Mouse (Mus musculus): ENCODE results near the gene Srrt. TPM values are rescaled to one million over a fixed set of nuclear protein-coding genes. Genes with fewer than 3 reads are reported as not detected.

Srrt gene
- total and polyA plus RNA-seq, 3 experiments = 60.5 to 66.4 (median 63.9) TPM

DNA sequence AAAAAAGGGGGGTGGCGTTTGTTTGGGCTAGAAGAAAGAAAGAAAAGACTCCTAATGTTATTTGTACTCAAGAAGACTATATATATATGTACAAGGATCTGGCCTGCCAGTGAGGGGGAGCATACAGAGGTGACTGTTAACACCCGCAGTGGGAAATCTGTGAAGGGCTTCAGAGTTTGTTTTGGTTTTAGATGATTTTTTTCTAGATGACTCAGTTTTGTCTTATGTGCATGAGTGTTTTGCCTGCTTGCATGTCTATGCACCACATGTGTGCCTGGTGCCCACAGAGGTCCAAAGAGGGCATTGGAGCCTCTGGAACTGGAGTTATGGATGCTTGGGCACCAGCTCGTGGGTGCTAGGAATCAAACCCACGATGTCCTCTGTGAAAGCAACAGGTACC is 39.5 kb upstream of the Srrt start:
- H3K27me3 ChIP-seq (ENCODE audit: control insufficient read depth, insufficient read depth, low read length) = no peaks in the 10 kb centered on the region
- H3K4me1 ChIP-seq (ENCODE audit: control insufficient read depth, insufficient read depth, low read length) = peaks cover 5% of the 10 kb centered on the region
- no peak overlapping the region for H3K9ac ChIP-seq (ENCODE audit: low read depth, low read length)
- intact Hi-C loops (cut with DNase I) = loop anchor here (10.0 kb wide), 1 partner anchor 382 kb away; the partner anchor contains the start of gene Cldn15
- TF ChIP-seq POLR2A (IDR thresholded peaks at IDR 0.05; ENCODE audit: insufficient read depth, low read depth, low read length) = no peak
- no peak for TF ChIP-seq EP300 (IDR thresholded peaks at IDR 0.05; ENCODE audit: insufficient read depth, low read depth, low read length)
- no peak for TF ChIP-seq CTCF (IDR thresholded peaks at IDR 0.05)
- no peak overlapping the region for H3K4me3 ChIP-seq
- no peak for DNase-seq
- no peaks in the 10 kb centered on the region for H3K36me3 ChIP-seq (ENCODE audit: control insufficient read depth, insufficient read depth, low read length)
- H3K27ac ChIP-seq = no peak overlapping the region
- no peaks in the 10 kb centered on the region; the same call in 1 of the 2 replicates for H3K79me2 ChIP-seq (replicated peaks; ENCODE audit: control insufficient read depth, insufficient read depth, low read length)
- WGBS = 84% methylated on average over 4 of the region's 4 CpGs

DNA sequence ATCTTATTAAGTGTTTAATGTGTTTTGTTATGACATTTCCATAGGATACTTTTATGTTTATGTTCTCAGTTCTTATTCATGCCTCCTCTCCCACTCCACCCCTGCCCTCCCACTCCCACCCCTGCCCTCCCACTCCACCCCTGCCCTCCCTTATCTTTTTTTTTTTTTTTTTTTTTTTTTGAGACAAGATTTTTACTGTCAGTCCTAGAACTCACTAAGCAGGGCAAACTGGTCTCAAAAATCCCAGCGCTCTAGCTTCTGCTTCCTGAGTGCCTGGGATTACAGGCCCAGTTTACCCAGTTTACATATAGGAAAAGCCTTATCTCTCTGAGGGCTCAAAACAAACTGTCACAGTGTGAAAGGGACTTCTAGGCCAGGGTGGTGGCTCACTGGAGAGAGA is 38.9 kb upstream of the Srrt start:
- DNase-seq = no peak
- H3K36me3 ChIP-seq (ENCODE audit: control insufficient read depth, insufficient read depth, low read length) = no peaks in the 10 kb centered on the region
- 94% methylated on average over 1 of the region's 1 CpGs for WGBS
- TF ChIP-seq POLR2A (IDR thresholded peaks at IDR 0.05; ENCODE audit: insufficient read depth, low read depth, low read length) = no peak
- TF ChIP-seq EP300 (IDR thresholded peaks at IDR 0.05; ENCODE audit: insufficient read depth, low read depth, low read length) = no peak
- TF ChIP-seq CTCF (IDR thresholded peaks at IDR 0.05) = no peak
- H3K27ac ChIP-seq = no peak overlapping the region; the same call in 1 of the 2 replicates
- H3K27me3 ChIP-seq (ENCODE audit: control insufficient read depth, insufficient read depth, low read length) = no peaks in the 10 kb centered on the region
- H3K4me1 ChIP-seq (ENCODE audit: control insufficient read depth, insufficient read depth, low read length) = peaks cover 5% of the 10 kb centered on the region
- H3K79me2 ChIP-seq (replicated peaks; ENCODE audit: control insufficient read depth, insufficient read depth, low read length) = no peaks in the 10 kb centered on the region; the same call in 1 of the 2 replicates
- H3K4me3 ChIP-seq = no peak overlapping the region
- H3K9ac ChIP-seq (ENCODE audit: low read depth, low read length) = no peak overlapping the region
- intact Hi-C loops (cut with DNase I) = loop anchor here (10.0 kb wide), 1 partner anchor 382 kb away; the partner anchor contains the start of gene Cldn15

DNA sequence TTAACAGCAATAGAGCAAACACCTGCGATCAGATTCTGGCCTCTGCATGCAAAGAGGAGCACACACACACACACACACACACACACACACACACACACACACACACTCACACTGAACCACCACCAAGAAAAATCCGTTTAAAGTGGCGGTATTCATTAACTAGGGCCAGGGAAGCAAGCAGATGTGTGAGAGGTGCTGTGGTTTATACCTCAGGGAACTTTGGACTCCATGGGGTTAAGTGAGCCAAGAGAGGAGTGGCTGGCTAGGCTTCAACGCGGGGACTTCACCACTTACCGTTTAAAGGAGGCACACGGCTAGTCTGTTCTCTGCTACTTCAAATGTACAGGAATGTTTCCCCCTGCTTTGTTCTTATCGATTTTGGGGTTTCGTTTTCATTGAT is 38.3 kb upstream of the Srrt start:
- WGBS = 17% methylated on average over 9 of the region's 9 CpGs
- DNase-seq = no peak
- Histone ChIP-seq H3K4me3 (no peak overlapping the region), H3K4me1 (ENCODE audit: control insufficient read depth, insufficient read depth, low read length) (peaks cover 5% of the 10 kb centered on the region), H3K27me3 (ENCODE audit: control insufficient read depth, insufficient read depth, low read length) (no peaks in the 10 kb centered on the region), H3K36me3 (ENCODE audit: control insufficient read depth, insufficient read depth, low read length) (no peaks in the 10 kb centered on the region), H3K79me2 (replicated peaks; ENCODE audit: control insufficient read depth, insufficient read depth, low read length) (no peaks in the 10 kb centered on the region; the same call in 1 of the 2 replicates), H3K9ac (ENCODE audit: low read depth, low read length) (no peak overlapping the region), H3K27ac (no peak overlapping the region; the same call in 1 of the 2 replicates)
- intact Hi-C loops (cut with DNase I) = loop anchor here (10.0 kb wide), 1 partner anchor 381 kb away; the partner anchor contains the start of gene Cldn15
- no peak for TF ChIP-seq CTCF (IDR thresholded peaks at IDR 0.05)
- no peak for TF ChIP-seq POLR2A (IDR thresholded peaks at IDR 0.05; ENCODE audit: insufficient read depth, low read depth, low read length)

DNA sequence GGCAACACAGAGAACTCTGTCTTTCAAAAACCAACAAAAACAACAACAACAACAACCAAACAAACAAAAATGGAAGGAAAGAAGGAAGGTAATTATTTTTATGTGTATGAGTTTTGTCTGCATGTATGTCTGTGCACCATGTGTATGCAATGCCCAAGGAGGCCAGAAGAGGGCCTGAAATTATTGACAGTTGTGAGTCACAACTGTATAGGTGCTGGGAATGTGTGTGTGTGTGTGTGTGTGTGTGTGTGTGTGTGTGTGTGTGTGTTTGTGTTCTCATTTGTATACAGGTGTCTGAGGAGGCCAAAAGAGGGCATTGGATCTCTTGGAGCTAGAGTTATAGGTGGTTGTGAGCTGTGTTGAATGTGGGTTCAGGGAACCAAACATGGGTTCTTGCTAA is 36.4 kb upstream of the Srrt start:
- intact Hi-C loops (cut with DNase I) = loop anchor here (10.0 kb wide), 1 partner anchor 379 kb away; the partner anchor contains the start of gene Cldn15
- DNase-seq = no peak
- H3K4me3 ChIP-seq = no peak overlapping the region
- no peaks in the 10 kb centered on the region for H3K36me3 ChIP-seq (ENCODE audit: control insufficient read depth, insufficient read depth, low read length)
- H3K4me1 ChIP-seq (ENCODE audit: control insufficient read depth, insufficient read depth, low read length) = peaks cover 11% of the 10 kb centered on the region
- H3K79me2 ChIP-seq (replicated peaks; ENCODE audit: control insufficient read depth, insufficient read depth, low read length) = no peaks in the 10 kb centered on the region
- no peak overlapping the region for H3K9ac ChIP-seq (ENCODE audit: low read depth, low read length)
- no peak overlapping the region for H3K27ac ChIP-seq
- no peaks in the 10 kb centered on the region for H3K27me3 ChIP-seq (ENCODE audit: control insufficient read depth, insufficient read depth, low read length)
- TF ChIP-seq CTCF (IDR thresholded peaks at IDR 0.05) = peak; percentile 23; the same call in 1 of the 2 replicates
- no peak for TF ChIP-seq EP300 (IDR thresholded peaks at IDR 0.05; ENCODE audit: insufficient read depth, low read depth, low read length)

DNA sequence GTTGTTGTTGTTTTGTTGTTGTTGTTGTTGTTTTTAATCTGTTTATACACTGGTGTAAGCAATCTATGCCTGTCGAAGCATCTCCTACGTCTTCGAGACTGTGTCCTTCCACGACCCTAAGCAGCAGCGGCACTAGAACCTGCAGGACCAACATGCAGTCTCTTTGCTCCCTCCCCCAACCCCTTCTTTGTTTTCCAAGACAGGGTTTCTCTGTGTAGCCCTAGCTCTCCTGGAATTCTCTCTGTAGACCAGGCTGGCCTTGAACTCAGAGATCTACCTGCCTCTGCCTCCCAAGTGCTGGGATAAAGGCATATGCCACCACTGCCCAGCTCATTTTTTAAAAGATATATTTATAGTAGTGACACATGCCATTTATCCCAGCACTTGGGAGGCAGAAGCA is 35.9 kb upstream of the Srrt start:
- no peak overlapping the region for H3K9ac ChIP-seq (ENCODE audit: low read depth, low read length)
- H3K27me3 ChIP-seq (ENCODE audit: control insufficient read depth, insufficient read depth, low read length) = no peaks in the 10 kb centered on the region
- H3K79me2 ChIP-seq (replicated peaks; ENCODE audit: control insufficient read depth, insufficient read depth, low read length) = no peaks in the 10 kb centered on the region
- no peak overlapping the region for H3K27ac ChIP-seq
- no peak for TF ChIP-seq POLR2A (IDR thresholded peaks at IDR 0.05; ENCODE audit: insufficient read depth, low read depth, low read length)
- no peak for TF ChIP-seq EP300 (IDR thresholded peaks at IDR 0.05; ENCODE audit: insufficient read depth, low read depth, low read length)
- TF ChIP-seq CTCF (IDR thresholded peaks at IDR 0.05) = no peak
- peaks cover 11% of the 10 kb centered on the region for H3K4me1 ChIP-seq (ENCODE audit: control insufficient read depth, insufficient read depth, low read length)
- 97% methylated on average over 5 of the region's 5 CpGs for WGBS
- intact Hi-C loops (cut with DNase I) = loop anchor here (10.0 kb wide), 1 partner anchor 379 kb away; the partner anchor contains the start of gene Cldn15
- no peak for DNase-seq
- no peak overlapping the region for H3K4me3 ChIP-seq
- no peaks in the 10 kb centered on the region for H3K36me3 ChIP-seq (ENCODE audit: control insufficient read depth, insufficient read depth, low read length)

DNA sequence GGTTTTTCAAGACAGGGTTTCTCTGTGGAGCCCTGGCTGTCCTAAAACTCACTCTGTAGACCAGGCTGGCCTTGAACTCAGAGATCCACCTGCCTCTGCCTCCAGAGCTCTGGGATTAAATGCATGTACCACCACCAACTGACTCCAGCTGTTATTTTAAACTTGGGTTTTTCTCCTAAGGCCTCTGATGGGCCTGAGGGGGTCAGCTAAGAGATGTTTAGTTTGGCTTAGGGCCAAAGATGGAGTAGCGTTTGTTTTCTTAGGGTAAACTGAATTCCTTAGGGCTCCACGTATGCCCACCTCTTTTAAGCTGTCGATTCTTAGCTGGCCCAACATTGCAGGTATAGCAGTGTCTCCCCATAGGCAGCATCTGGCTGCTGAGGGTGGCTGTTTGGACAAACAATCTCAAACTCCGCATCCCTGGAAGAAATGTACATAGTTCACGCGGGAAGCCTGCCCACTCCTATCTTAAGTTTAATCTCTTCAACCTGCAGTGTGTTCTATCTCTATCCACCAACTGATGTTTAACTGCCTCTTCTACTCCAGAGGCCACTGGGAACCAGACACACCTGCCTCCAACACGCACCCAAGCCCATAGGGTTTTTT is 35.0 kb upstream of the Srrt start:
- TF ChIP-seq CTCF (IDR thresholded peaks at IDR 0.05) (no peak), POLR2A (IDR thresholded peaks at IDR 0.05; ENCODE audit: insufficient read depth, low read depth, low read length) (no peak), EP300 (IDR thresholded peaks at IDR 0.05; ENCODE audit: insufficient read depth, low read depth, low read length) (no peak)
- DNase-seq = no peak
- no peak overlapping the region for H3K27ac ChIP-seq
- no peaks in the 10 kb centered on the region for H3K79me2 ChIP-seq (replicated peaks; ENCODE audit: control insufficient read depth, insufficient read depth, low read length)
- H3K9ac ChIP-seq (ENCODE audit: low read depth, low read length) = no peak overlapping the region
- H3K27me3 ChIP-seq (ENCODE audit: control insufficient read depth, insufficient read depth, low read length) = no peaks in the 10 kb centered on the region
- H3K4me3 ChIP-seq = no peak overlapping the region
- WGBS = 56% methylated on average over 7 of the region's 7 CpGs
- H3K36me3 ChIP-seq (ENCODE audit: control insufficient read depth, insufficient read depth, low read length) = no peaks in the 10 kb centered on the region
- peaks cover 12% of the 10 kb centered on the region for H3K4me1 ChIP-seq (ENCODE audit: control insufficient read depth, insufficient read depth, low read length)
- intact Hi-C loops (cut with DNase I) = loop anchor here (10.0 kb wide), 1 partner anchor 378 kb away; the partner anchor contains the start of gene Cldn15

Measured in heart, adult 2 months (tissue).